Mouse (Mus musculus): ENCODE data around the gene Gm9376.

DNA sequence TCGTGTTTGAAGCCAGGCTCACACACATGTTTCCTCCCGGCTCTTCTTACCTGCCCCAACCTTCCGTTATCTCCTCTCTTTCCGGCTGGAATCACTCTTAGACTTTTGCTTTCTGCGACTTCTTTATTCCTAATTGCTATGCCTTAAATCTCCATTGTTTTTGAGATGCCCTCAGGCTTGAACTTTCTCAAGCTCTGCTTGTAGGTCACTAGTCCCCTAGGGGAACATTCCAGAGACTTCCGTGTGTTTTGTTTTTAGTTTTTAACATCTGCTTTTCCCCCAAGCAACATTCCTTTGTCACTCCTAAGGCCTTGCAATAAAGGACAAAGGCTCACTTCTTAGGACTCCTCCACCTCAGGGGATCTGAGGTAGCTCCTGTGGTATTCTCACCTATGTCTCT, 13.4 kb upstream of the Gm9376 start:
- TF ChIP-seq CTCF (conservative IDR thresholded peaks at IDR 0.05; ENCODE audit: low read length): no peak
- TF ChIP-seq POU5F1 (IDR thresholded peaks at IDR 0.05; ENCODE audit: borderline replicate concordance, low read length): no peak
